Mouse (Mus musculus) liver, postnatal 0 days (tissue): ENCODE data around the gene Sp9.

Experiments
- CTCF ChIP-seq: sonication (generic); IDR thresholded peaks from 2 replicates; pipeline ENCODE4 v1.5.1; 2016; ENCODE audit warnings: antibody characterized with exemption, low read depth
- EP300 ChIP-seq: IDR thresholded peaks from 2 replicates; pipeline ENCODE4 v1.6.1; 2016; ENCODE audit warnings: antibody characterized with exemption, low read depth, mild to moderate bottlenecking

DNA sequence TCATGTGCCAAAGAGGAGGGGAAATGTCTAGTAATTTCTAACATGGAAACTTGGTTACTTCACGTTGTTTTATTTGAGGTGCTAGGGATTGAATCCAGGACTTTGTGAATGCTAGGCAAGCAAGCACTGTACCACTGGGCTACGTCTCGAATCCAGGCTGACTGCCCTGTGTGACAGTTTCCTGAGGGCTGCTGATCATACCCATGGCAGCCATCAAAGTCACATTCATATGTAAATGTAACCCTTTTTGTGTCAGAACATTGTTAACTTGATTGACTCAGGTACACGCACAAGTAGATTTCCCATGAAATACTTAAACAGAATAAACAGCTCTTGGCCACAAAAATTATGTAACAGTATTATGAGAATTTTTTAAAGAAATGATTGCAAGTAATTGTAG is 23.0 kb upstream of the Sp9 start:
- TF ChIP-seq CTCF, result no peak
- TF ChIP-seq EP300, result no peak
